Mouse (Mus musculus) CD4-positive, CD25-positive, alpha-beta regulatory T cell, adult 2 months (primary cell): Measurements from ENCODE around the gene Hpca.
A peak's percentile ranks its signal among the peaks of the same experiment; 100 is the strongest.

Experiments
- DNase-seq: peaks from one replicate; pipeline ENCODE4 v3.0.0-alpha.2; 2012; ENCODE audit warnings: low read depth, low spot score

Hpca gene

DNA sequence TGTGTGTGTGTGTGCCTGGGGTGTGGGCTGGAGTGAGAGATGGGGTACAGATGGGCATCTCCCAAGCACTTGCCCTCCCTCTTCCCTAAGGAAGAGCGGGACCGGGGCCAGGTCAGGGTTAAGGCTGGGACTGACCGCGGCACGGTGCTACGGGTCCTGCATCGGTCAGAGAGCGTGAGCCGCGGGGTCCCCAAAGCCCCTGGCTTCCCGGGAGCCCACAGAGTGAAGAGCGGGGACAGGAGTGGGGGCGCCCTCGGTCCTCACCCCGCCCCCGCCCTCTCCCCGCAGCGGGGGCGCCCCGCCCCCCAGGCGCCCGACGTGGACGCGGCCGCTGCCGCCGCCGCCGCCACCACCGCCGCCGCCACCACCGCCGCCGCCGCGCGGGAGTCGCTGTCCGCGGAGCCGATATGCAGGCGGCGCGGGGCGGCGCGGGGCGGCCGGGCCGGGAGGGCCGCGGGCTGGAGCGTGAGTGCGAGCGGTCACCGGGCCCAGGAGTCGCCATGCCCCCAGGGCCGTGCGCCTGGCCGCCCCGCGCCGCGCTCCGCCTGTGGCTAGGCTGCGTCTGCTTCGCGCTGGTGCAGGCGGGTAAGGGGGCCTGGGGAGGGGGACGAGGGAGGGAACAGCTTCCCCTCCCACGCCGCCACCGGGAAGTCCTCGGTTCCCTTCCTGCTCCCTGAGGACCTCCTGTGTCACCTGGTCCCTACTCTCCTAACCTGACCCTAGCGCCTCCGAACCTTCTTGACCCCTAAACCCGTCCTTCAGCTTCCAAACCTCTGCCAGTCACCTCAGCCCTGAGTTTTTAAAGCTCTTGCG is 14.9 kb upstream of the Hpca start, which contains the start of gene Fndc5:
TSS of gene Fndc5 (plus strand) at position 421 of the 813 bp plus-strand sequence.
- DNase-seq: peak; percentile 31

DNA sequence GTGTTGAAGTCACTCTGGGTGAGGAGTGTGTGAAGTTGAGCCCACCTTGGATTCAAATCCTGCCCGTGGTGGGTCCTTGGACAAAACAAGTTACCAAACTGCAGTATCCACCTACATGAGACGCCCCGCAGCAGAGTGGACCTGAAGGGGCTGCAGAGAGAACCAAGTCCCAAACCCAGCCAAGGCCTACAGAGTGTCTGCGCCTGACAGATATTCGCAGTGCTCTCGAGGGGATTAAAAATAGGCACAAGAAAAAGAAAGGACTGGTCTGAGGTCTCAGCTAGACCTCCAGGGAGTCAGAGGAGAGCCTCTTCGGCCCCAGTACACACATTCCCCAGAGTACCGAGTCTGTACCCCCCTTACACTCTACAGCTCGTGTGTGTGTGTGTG is 14.3 kb upstream of the Hpca start:
- no peak for DNase-seq

DNA sequence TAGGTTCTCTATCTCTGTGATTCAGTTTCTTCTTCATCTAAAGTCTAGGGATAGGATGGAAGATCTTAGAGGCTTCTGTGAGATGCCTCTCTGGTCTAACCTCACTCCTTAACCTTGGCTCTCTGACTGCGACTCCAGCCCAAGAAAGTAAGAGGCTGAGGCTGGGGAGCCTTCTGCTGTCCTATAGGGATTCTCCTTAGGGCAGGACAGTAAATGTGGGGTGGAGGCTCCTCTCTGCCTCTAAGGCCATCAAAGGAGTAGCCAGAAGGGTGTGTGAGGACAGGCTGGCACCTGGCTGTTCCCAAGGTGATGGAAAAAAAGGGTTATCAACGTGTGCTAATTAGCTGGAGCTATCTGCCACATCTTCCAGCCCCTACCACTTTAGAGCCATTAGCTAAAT is 13.8 kb upstream of the Hpca start:
- DNase-seq: no peak

DNA sequence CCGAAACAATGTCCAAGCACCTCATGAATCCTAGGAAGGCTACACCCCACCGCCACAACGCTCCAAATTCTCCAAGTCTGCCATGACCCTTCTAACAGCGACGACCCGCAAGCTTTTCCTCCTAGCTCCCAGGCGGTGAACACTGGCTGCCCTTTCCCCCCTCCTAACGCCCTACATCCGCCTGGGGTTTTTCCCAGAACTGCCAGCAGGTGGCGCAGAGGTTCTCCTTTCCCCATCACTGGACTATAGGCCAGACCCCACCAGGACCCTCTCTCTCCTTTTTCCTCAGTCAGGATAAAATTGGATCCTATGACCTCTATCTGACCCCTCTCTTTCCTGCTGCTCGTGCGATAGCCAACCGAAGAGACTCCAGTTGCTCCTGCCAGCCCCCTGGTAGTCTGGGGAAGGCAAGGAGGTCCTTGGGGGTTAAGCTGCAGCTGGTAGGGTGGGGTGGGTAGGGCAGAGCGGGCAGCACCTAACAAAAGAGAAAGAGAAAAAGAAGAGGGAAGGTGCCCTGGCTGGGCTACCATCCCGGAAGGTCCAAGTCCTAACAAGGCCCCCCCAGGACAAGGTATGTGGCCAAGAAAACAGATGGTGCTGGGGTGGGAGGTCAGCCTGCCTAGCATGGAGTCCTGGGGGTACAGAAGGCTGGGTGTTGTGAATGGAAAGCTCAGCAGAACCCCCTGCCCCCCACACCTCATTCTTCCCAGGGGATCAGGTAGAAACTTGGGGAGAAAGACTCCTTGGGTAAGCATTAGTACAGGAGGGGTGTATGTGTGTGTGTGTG is 13.2 kb upstream of the Hpca start:
- peak; percentile 81 for DNase-seq

DNA sequence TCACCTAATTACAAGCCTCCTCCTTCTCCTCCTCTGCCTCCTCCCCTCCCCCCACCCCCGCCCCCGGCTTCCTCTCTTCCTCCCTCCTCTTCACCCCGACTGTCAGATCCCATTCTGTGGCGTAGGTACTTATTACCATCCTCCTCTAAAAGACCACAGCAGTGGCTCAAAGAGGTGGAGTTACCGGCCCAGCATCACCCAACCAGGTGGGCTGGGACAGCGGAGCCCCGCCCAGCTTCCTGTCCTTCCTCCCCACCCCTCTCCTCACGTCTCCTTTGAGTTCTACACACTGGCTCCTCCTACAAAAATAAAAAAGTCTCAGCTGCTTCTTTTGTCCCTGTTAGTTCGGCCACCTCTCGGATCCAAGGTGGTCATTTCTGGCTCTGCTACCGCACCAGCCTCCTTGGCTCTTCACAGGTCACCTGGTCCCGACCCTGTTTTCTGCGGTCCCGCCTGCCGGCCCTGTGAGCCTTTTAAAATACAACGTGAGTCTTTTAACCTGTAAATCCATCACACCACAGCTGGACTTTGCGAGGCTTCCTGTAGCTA is 9.0 kb upstream of the Hpca start:
- DNase-seq: peak; percentile 90

DNA sequence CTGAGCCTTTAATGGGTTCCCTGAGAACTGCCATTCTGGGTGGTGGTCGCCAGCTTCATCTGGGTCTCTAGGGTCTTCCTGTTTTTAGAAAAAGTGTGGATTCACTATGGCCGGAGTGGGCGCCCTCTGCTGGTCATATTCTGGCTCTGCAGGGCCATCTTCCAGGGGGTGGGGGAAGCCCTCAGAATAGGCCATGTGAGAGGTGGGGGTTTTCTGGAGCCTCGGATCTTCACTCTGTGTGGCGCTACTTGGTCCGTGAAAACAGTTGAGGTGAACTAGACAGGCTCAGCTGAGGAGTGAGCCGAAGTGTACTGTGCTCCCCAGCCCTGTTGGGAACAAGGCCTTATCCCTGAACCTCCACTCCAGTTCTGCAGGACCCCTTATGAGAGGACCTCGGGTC is 8.3 kb upstream of the Hpca start:
- peak; percentile 83 for DNase-seq

DNA sequence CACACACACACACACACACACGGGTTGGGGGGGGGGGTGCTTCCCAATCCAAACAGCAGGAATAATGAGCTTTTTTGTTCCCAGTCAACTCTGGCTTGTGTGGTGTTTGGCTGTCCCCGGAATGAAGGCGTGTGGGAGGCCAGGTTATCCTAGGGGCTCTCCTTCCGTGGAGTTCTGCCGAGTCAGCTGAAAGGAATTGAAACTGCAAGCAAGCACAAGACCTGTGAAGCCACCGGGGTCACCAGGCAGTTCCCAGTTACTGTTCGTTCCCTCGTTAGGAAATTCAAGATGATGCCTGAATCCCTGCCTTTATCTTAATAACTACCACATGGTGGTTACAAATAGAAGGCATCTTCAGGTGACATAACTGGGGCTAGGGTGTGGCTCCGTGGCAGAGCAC is 7.6 kb upstream of the Hpca start:
- DNase-seq: no peak

DNA sequence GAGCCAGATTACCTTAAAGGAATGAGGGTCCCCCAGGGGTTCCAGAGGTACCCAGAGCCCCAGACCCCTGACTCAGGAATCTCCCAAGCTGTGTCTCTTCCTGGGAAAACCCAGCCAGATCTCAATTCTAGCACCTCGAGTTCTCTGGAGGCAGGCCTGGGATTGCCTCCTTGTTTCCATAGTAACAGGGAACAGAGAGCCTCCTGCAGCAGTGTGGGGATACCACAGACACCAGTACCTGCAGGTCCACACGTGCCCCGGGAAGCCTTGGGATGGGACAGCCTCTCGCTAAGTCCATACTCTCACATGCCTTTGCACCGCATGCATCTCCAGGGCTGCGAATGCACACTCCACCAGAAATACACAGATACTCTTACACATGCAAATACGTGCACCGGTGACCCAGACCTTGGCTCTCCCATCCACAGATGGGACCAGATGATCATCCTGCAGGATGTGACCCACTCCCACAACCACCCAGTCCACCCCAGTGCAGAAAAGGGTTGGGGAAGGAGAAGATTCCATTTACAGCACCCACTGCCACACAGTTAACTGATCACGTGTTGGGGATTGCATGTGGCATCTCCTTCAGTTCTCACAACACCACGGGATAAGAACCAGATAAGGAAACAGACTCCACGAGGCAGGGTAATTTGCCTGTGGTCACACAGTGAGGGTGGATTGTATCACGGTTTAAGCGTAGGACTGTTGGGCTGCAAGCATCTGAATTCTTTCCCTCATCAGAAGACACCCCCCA is 6.9 kb upstream of the Hpca start:
- DNase-seq: no peak

DNA sequence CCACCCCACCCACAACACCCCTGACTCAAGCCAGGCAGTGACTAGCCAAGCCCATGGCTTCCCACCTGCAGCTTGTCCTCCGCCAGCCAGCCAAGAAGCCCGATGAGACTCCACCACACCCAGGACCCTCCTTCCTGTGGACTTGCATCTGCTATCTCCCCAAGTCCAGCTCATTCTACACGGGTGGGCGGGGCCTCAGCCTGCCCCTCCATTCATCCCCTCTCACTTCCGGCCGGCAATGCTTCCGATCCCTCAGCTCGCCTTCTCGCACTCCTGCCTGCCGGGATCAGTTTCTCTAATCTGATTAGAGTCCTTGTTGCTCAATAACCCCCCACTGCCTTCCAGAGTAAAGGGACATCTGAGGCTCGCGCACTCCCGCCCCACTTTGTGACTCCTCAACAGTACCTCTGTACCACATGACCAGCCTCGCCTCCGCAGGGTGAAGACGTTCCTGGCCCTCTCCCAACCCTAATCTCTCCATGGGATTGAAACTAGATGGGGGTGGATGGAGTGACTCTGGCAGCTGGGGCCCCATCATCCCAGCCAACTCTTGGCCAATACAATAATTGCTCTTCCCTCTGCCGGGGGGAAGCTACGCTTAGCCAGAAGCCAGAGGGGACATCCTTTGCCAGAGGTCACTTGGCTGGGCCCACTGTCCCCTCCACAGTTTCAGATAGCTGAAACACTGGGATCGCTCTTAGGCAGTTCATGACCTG is 4.1 kb upstream of the Hpca start:
- no peak for DNase-seq

DNA sequence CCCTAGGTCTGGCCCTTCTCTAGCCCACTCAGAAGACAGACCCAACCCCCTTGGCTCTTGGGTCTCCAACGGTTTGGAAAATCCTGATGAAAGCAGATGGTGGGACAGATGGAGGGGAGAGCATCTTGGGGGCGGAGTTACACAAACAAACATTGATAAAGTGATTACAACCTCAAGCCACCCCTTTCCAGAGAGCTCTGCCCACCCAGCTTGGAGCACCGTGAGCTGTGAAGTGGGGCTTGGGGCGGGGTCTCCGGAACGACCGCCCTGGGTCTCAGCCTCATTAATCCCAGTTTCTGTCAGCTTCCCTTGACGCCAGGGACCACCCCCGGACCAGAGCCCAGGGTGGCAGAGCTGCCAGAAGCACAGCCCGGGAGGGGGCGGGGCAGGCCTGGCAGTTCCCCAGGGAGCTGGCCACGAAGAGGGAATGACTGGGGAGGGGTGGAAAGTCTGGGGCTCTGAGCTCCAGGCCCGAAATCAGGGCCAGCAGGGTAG is 2.9 kb upstream of the Hpca start:
- DNase-seq: no peak

DNA sequence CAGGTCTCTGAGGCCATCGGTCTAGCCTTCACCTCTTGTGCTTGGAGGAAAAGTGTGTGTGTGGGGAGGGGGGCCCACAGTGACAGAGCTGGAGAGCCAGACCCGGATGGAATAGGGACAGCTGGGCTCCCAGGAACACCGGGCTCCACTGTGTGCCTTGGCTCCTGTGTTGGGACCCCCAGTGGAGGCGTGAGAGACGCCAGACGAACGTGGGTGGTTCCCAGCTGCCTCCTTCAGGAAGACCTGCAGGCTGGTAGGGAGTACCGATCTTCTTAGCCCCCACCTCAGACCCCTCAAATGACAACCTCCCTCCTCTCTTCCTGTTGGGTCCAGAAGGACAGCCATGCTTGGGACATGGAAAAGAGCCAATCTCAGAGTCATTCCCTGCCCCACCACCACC is 883 bp upstream of the Hpca start:
- DNase-seq: no peak

DNA sequence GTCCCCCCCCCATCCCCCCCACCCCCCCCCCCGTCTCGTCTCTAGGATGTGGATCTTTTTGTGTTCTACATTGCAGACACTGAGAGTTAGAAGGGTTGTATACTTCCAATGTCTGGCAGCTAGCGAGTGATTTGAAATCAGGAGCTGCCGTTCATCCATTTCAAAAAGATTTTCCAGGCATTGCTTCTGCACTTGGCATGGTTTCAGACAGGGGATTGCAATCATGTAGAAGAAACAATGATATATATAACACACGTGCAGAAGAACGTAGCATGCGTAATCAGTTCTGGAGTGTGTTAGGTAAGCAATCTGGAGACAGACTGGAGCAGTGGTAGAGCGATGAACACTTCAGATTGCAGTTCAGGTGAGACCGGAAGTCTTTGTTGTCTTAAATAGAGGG is 271 bp upstream of the Hpca start:
- peak; percentile 14 for DNase-seq

DNA sequence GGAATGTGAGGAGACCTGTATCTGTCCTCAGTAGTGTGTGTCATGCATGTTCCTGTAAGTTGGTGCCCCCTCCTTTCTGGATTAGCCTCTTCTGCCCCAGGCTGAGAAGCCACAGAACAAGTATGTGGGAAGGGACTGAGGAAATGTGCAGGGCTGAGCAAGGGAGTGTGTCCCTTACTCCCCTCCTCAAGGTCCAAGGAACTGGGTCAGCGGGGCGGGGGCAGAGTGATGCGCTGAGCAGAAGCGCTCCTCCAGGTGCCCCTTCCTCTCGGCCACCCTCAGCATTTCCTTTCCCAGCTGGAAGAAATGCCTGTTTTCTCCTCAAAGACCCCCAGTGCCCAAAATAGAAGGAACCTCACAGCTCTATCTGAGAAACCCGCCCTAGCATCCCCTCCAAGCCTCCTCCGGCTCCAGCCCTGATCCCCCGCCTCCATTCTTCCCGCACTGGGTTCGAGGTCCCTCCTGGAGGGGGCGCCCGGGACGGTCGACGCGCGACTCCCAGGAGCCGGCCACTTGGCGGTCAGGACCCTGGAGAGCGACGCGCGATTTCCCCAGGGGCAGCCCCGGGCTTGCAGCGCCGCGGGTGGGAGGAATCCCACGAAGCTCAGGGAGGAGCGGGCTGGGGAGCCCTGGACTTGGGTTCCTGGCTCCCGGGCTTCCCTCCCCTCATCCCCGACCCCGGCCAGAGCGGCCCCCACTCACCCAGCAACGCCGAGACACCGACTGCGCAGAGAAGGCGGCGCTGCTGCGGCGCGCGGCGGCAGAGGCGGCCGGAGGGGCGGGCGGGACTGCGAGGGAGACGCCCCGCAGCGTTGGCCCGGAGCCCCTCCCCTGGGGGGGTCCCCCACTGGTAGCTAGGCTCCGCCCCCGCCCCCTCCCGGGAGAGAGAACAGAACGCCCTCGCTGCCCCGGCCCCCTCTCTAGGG is 1.1 kb downstream of the Hpca start:
- DNase-seq: peak; percentile 80

DNA sequence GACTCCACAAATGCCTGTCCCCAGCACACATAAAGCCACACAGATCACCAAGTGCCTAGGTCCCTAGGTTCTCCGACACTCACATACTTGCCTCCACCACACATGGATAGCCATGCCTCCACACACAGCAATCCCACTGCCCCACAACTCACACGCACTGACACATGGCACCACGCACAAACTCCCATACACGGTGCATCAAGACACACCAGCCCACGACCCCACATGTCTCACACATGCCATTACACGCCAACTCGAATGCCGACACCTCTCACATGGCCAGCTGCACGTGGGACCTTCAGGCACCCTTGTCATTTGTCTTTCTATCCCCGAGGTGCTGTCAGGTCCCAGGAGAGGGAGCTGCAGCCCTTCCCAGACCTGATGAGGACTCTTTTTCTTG is 2.1 kb downstream of the Hpca start:
- DNase-seq: no peak

DNA sequence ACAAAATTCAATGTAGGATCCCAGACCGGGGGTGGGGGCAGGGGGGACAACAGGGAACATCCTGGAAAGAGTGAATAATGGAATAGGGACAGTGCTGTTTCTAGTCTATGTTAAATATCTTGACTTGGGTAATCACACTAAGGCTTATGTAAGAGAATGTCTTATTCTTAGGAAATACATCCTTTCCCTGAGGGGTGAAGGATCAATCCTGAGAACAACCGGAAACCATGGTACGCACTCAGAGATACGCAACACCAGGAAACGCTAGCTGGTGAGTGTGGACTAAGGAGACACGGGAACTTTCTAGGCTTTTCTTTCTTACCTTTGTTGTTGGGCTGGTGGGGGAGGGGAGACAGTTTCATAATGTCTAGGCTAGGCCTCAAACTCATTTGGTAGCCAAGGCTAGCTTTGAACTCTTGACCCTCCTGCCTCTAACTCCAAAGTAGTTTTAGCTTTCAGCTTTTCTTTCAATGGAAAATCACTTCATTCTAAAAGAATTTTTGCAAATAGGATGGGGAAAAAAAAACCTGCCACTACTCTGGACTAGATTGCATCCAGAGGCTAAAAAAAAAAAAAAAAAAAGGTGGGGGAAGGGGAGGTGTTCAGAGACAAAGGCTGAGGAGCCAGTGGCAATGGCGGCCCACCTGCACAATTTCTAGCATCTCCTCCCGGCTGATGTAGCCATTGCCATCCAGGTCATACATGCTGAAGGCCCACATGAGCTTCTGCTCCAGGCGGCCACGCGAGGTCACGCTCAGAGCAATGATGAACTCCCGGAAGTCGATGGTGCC is 3.9 kb downstream of the Hpca start:
- no peak for DNase-seq

DNA sequence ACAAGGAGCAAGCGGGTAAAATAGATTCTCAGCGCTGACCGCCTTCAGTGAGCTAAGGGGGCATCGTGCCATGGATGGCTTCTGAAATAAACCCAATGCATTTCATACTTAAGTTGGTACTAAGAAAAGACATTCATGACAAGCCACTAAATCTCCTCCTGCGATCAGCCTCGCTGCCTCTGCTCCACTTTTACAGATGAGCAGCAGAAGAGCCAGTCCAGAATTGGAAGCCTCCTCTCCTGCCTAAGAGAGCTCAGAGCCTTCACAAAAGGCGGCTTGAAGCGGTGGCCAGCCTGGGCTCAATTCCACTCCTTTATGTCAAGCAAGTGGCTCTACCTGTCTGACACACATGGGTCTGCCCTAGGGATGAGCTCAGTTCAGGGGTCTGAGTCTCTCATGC is 5.1 kb downstream of the Hpca start:
- no peak for DNase-seq

DNA sequence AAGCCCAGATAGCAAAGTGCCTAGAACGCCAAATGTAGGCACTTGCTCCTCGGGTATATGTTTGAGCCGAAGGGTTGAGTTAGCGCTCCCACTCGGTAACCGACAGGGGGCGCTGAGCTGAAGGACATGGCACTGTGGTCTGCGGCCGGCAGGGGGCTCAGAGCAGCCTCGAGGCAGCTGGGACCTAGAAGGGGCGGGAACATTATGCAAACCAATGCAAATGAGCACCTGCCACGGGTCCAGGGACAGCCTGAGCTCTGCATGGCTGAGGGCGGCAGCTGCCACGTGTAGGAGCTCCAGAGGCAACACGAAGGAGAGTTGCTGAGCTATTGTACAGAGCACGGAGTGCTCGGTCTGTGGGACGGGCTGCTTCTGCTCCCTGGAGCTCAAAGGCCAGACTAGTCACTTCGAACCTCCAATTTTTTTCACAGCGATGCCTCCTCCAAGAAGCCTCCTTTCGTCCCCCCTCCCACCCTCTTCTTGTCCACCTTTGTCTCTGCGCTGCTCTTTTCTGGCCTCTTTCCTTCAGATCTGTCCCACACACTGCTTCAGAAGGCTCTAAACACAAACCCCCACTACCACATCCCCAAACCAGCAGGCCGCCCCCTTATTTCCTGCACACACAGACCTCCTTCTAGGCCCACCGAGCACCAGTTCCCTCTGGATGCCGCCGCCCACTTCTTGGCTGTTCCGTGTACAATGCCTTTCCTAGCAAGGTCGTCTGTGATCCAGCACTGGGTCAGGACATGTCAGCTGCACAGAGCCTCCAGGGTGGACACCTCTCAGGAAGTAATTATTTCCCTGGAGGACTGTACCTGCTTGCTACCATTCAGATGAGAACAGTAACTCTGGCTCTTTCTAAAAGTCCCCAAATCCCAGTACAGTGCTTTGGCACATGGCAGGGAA is 8.5 kb downstream of the Hpca start:
- peak; percentile 77 for DNase-seq

DNA sequence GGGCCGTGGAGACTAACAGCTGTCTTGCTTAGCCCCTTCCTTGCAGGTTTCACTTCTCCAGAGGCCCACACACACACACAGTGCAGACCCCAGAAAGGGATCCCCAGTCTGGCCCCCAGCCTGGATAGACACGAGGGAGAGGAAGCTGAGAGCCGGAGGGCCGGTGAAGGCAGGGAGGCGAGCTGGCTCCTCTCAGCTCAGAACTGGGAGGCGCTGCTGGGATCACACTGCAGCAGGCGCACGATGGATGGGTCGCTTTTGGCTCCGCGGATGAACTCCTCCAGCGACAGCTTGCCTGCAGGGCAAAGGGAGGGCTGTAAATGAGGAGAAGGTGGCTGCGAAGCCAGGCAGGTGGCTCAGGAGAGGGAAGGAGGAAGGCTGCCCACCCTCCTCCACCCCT is 9.6 kb downstream of the Hpca start:
- DNase-seq: no peak
